Mouse (Mus musculus): ENCODE measurements at regions not wholly inside any gene's neighbourhood (a gene's known extent, or its start where the extent isn't known, plus 50 kb on each side); places are given as distances from the start of the nearest gene placed in this dataset.

- intact Hi-C loops (cut with DNase I): no loop called here
- no peak for DNase-seq (ENCODE audit: extremely low spot score in 1 of 2, low spot score in 2 of 2)
Measured at GRCm38 (mm10) chr1:176683146-176683545, 130.7 kb downstream of the Cep170 start.

GRCm38 (mm10) chr1:176681971-176682370 is 131.9 kb downstream of the Cep170 start:
- DNase-seq (ENCODE audit: extremely low spot score in 1 of 2, low spot score in 2 of 2): no peak
- intact Hi-C loops (cut with DNase I): no loop called here

GRCm38 (mm10) chr1:176675184-176675583 is 138.7 kb downstream of the Cep170 start:
- intact Hi-C loops (cut with DNase I): no loop called here

GRCm38 (mm10) chr1:176671081-176671480 is 142.8 kb downstream of the Cep170 start:
- intact Hi-C loops (cut with DNase I): no loop called here
- no peak for DNase-seq (ENCODE audit: extremely low spot score in 1 of 2, low spot score in 2 of 2)

More at GRCm38 (mm10) chr1:176675184-176675583, 138.7 kb downstream of the Cep170 start:
- no peak for DNase-seq (ENCODE audit: extremely low spot score in 1 of 2, low spot score in 2 of 2)

GRCm38 (mm10) chr1:176667552-176668306 is 146.1 kb downstream of the Cep170 start:
- intact Hi-C loops (cut with DNase I): no loop called here
- DNase-seq (ENCODE audit: extremely low spot score in 1 of 2, low spot score in 2 of 2): no peak

GRCm38 (mm10) chr1:176660286-176660685 is 153.6 kb downstream of the Cep170 start:
- DNase-seq (ENCODE audit: extremely low spot score in 1 of 2, low spot score in 2 of 2): no peak
- intact Hi-C loops (cut with DNase I): no loop called here

- intact Hi-C loops (cut with DNase I): no loop called here
- DNase-seq (ENCODE audit: extremely low spot score in 1 of 2, low spot score in 2 of 2): no peak
Measured at GRCm38 (mm10) chr1:176658639-176659038, 155.2 kb downstream of the Cep170 start.

- intact Hi-C loops (cut with DNase I): no loop called here
- no peak for DNase-seq (ENCODE audit: extremely low spot score in 1 of 2, low spot score in 2 of 2)
Measured at GRCm38 (mm10) chr1:176655487-176656333, 158.2 kb downstream of the Cep170 start.

- DNase-seq (ENCODE audit: extremely low spot score in 1 of 2, low spot score in 2 of 2): no peak
- intact Hi-C loops (cut with DNase I): no loop called here
Measured at GRCm38 (mm10) chr1:176644248-176644647, 169.6 kb downstream of the Cep170 start.

GRCm38 (mm10) chr1:176623171-176623570 is 190.7 kb downstream of the Cep170 start:
- intact Hi-C loops (cut with DNase I): no loop called here
- DNase-seq (ENCODE audit: extremely low spot score in 1 of 2, low spot score in 2 of 2): no peak

- DNase-seq (ENCODE audit: extremely low spot score in 1 of 2, low spot score in 2 of 2): no peak
Measured at GRCm38 (mm10) chr1:176622213-176622612, 191.7 kb downstream of the Cep170 start.

GRCm38 (mm10) chr1:176621285-176621684 is 192.6 kb downstream of the Cep170 start:
- intact Hi-C loops (cut with DNase I): no loop called here
- no peak for DNase-seq (ENCODE audit: extremely low spot score in 1 of 2, low spot score in 2 of 2)

More at GRCm38 (mm10) chr1:176622213-176622612, 191.7 kb downstream of the Cep170 start:
- intact Hi-C loops (cut with DNase I): no loop called here

- intact Hi-C loops (cut with DNase I): no loop called here
- DNase-seq (ENCODE audit: extremely low spot score in 1 of 2, low spot score in 2 of 2): peak in 1 of 2 experiments; percentile 22
Measured at GRCm38 (mm10) chr1:176618896-176619295, 195.0 kb downstream of the Cep170 start.

- no peak for DNase-seq (ENCODE audit: extremely low spot score in 1 of 2, low spot score in 2 of 2)
- intact Hi-C loops (cut with DNase I): no loop called here
Measured at GRCm38 (mm10) chr1:176615673-176616072, 198.2 kb downstream of the Cep170 start.

- intact Hi-C loops (cut with DNase I): no loop called here
- no peak for DNase-seq (ENCODE audit: extremely low spot score in 1 of 2, low spot score in 2 of 2)
Measured at GRCm38 (mm10) chr1:176594312-176594711, 219.6 kb downstream of the Cep170 start.

- intact Hi-C loops (cut with DNase I): no loop called here
- no peak for DNase-seq (ENCODE audit: extremely low spot score in 1 of 2, low spot score in 2 of 2)
Measured at GRCm38 (mm10) chr1:176588144-176588543, 225.7 kb downstream of the Cep170 start.

GRCm38 (mm10) chr1:176573703-176574102 is 240.2 kb downstream of the Cep170 start:
- DNase-seq (ENCODE audit: extremely low spot score in 1 of 2, low spot score in 2 of 2): no peak

GRCm38 (mm10) chr1:176558457-176559415 is 255.1 kb downstream of the Cep170 start:
- DNase-seq (ENCODE audit: extremely low spot score in 1 of 2, low spot score in 2 of 2): no peak
- intact Hi-C loops (cut with DNase I): no loop called here

More at GRCm38 (mm10) chr1:176573703-176574102, 240.2 kb downstream of the Cep170 start:
- intact Hi-C loops (cut with DNase I): no loop called here

- no peak for DNase-seq (ENCODE audit: extremely low spot score in 1 of 2, low spot score in 2 of 2)
- intact Hi-C loops (cut with DNase I): no loop called here
Measured at GRCm38 (mm10) chr1:176534417-176534816, 259.3 kb upstream of the Pld5 start.

All from left cerebral cortex, postnatal 10 days (tissue).